Mouse (Mus musculus) small intestine, adult 2 months (tissue): ENCODE measurements at regions not wholly inside any gene's neighbourhood (a gene's known extent, or its start where the extent isn't known, plus 50 kb on each side); places are given as distances from the start of the nearest gene placed in this dataset.

Source experiments
- H3K27ac ChIP-seq: fragments of 200-500 bp; 2 replicates; pipeline ENCODE4 v1.5.1; 2012; ENCODE audit warnings: low read depth, low read length, control low read depth, inconsistent platforms; ENCODE audit not compliant: insufficient read depth
- H3K27me3 ChIP-seq: fragments of 200-500 bp; 2 replicates; pipeline ENCODE4 v1.6.1; 2012; ENCODE audit warnings: mild to moderate bottlenecking, moderate library complexity, low read length, inconsistent platforms; ENCODE audit not compliant: control insufficient read depth, insufficient read depth
- H3K36me3 ChIP-seq: fragments of 200-500 bp; 2 replicates; pipeline ENCODE4 v1.6.1; 2012; ENCODE audit warnings: mild to moderate bottlenecking, low read length, control low read depth, inconsistent platforms; ENCODE audit not compliant: control insufficient read depth, insufficient read depth
- H3K4me1 ChIP-seq: fragments of 200-500 bp; 2 replicates; pipeline ENCODE4 v1.6.1; 2012; ENCODE audit warnings: low read length, inconsistent platforms, mixed read lengths; ENCODE audit not compliant: control insufficient read depth, insufficient read depth, insufficient read length
- H3K4me3 ChIP-seq: fragments of 200-500 bp; 2 replicates; pipeline ENCODE4 v1.5.1; 2012; ENCODE audit warnings: low read depth, mild to moderate bottlenecking, control low read depth, inconsistent platforms, low read length, moderate library complexity
- CTCF ChIP-seq: fragments of 200-500 bp; IDR thresholded peaks from 2 replicates; pipeline ENCODE4 v1.5.1; 2012; ENCODE audit warnings: low read depth, mild to moderate bottlenecking, control low read depth, inconsistent platforms, low read length, moderate library complexity, mixed read lengths; ENCODE audit not compliant: insufficient replicate concordance, insufficient read length; ENCODE audit errors: extremely low read depth
- POLR2A ChIP-seq: fragments of 200-500 bp; IDR thresholded peaks from 2 replicates; pipeline ENCODE4 v1.6.1; 2012; ENCODE audit warnings: low read depth, mild to moderate bottlenecking, control low read depth, inconsistent platforms, low read length, moderate library complexity
- WGBS: fragments of 180-500 bp; shearing (Covaris S2); methylation state at CpG from one replicate; pipeline ENCODE4 v1.1.7; 2018; 5-methylcytosine and 5-hydroxymethylcytosine counted together

GRCm38 (mm10) chr16:55611172-55611571 lies 227.5 kb downstream of the Nfkbiz start:
- Histone ChIP-seq H3K4me1 (peaks cover 9% of the 10 kb centered on the region; the same call in 1 of the 2 replicates), H3K27me3 (no peaks in the 10 kb centered on the region), H3K27ac (peak overlapping the region; percentile 75), H3K4me3 (no peak overlapping the region), H3K36me3 (no peaks in the 10 kb centered on the region)
- WGBS: 28% methylated on average over 3 of the region's 3 CpGs
- TF ChIP-seq POLR2A (no peak), CTCF (no peak)

- Histone ChIP-seq H3K27ac (no peak overlapping the region), H3K4me1 (peaks cover 18% of the 10 kb centered on the region; the same call in 1 of the 2 replicates), H3K36me3 (no peaks in the 10 kb centered on the region), H3K4me3 (no peak overlapping the region), H3K27me3 (no peaks in the 10 kb centered on the region)
- no peak for TF ChIP-seq CTCF
- WGBS: 49% methylated on average over 3 of the region's 3 CpGs
Observed at GRCm38 (mm10) chr16:55608361-55608760, 230.3 kb downstream of the Nfkbiz start.

GRCm38 (mm10) chr16:55606447-55607239 lies 232.1 kb downstream of the Nfkbiz start:
- Histone ChIP-seq H3K27ac (peak overlapping the region; percentile 95), H3K27me3 (no peaks in the 10 kb centered on the region)
- WGBS: 15% methylated on average over 7 of the region's 7 CpGs

GRCm38 (mm10) chr16:55603611-55604010 lies 235.1 kb downstream of the Nfkbiz start:
- 56% methylated on average over 2 of the region's 2 CpGs for WGBS
- no peaks in the 10 kb centered on the region for H3K36me3 ChIP-seq

More at GRCm38 (mm10) chr16:55606447-55607239, 232.1 kb downstream of the Nfkbiz start:
- TF ChIP-seq POLR2A (no peak), CTCF (no peak)
- Histone ChIP-seq H3K36me3 (no peaks in the 10 kb centered on the region), H3K4me1 (peaks cover 19% of the 10 kb centered on the region; the same call in 1 of the 2 replicates), H3K4me3 (no peak overlapping the region)

GRCm38 (mm10) chr16:55589382-55589956 lies 249.2 kb downstream of the Nfkbiz start:
- no peaks in the 10 kb centered on the region for H3K27me3 ChIP-seq
- H3K27ac ChIP-seq: no peak overlapping the region
- H3K4me3 ChIP-seq: no peak overlapping the region
- 0 out of 2 replicates have a peak, but pooled peaks cover 2% of the 10 kb centered on the region for H3K4me1 ChIP-seq
- H3K36me3 ChIP-seq: no peaks in the 10 kb centered on the region
- WGBS: 76% methylated on average over 1 of the region's 1 CpGs
- no peak for TF ChIP-seq POLR2A
- no peak for TF ChIP-seq CTCF

More at GRCm38 (mm10) chr16:55603611-55604010, 235.1 kb downstream of the Nfkbiz start:
- H3K4me3 ChIP-seq: no peak overlapping the region
- TF ChIP-seq CTCF (no peak), POLR2A (no peak)
- no peak overlapping the region for H3K27ac ChIP-seq
- no peaks in the 10 kb centered on the region for H3K27me3 ChIP-seq
- peaks cover 17% of the 10 kb centered on the region; the same call in 1 of the 2 replicates for H3K4me1 ChIP-seq

- Histone ChIP-seq H3K36me3 (no peaks in the 10 kb centered on the region), H3K27ac (no peak overlapping the region), H3K4me3 (no peak overlapping the region), H3K27me3 (no peaks in the 10 kb centered on the region), H3K4me1 (peaks cover 7% of the 10 kb centered on the region; the same call in 1 of the 2 replicates)
- TF ChIP-seq POLR2A (no peak), CTCF (no peak)
- 32% methylated on average over 6 of the region's 6 CpGs for WGBS
Observed at GRCm38 (mm10) chr16:55587138-55587537, 251.6 kb downstream of the Nfkbiz start.

GRCm38 (mm10) chr16:55582906-55583305 lies 255.8 kb downstream of the Nfkbiz start:
- 40% methylated on average over 3 of the region's 3 CpGs for WGBS
- Histone ChIP-seq H3K27ac (peak overlapping the region; percentile 21; the same call in 1 of the 2 replicates), H3K36me3 (no peaks in the 10 kb centered on the region), H3K4me1 (peaks cover 8% of the 10 kb centered on the region; the same call in 1 of the 2 replicates), H3K27me3 (no peaks in the 10 kb centered on the region), H3K4me3 (no peak overlapping the region)
- TF ChIP-seq CTCF (no peak), POLR2A (no peak)
